Mouse (Mus musculus) stomach, postnatal 0 days (tissue): Measurements from ENCODE around the gene Fam151a. TPM values are rescaled to one million over a fixed set of nuclear protein-coding genes. Genes with fewer than 3 reads are reported as not detected.
A peak's percentile ranks its signal among the peaks of the same experiment; 100 is the strongest.
"Not testable (repeated sequence)": the region's sequence is repeated elsewhere in the genome, so short reads cannot be mapped to it uniquely, and the experiment has no call there.

Source experiments
- ATAC-seq: fragments of 200-750 bp; cut with Nextera tagmentation; 2 replicates; pipeline ENCODE4 v1.8.0; 2017; ENCODE audit not compliant: low FRiP score, low TSS enrichment
- DNase-seq: peaks from one replicate; pipeline ENCODE4 v3.0.0-alpha.2; 2016; ENCODE audit warnings: low spot score
- H3K27ac ChIP-seq: fragments of 300-500 bp; sonication (generic); replicated peaks from 2 replicates; pipeline ENCODE4 v1.5.1; 2014; ENCODE audit warnings: mild to moderate bottlenecking, control low read depth
- H3K27me3 ChIP-seq: fragments of 300-500 bp; sonication (generic); 2 replicates; pipeline ENCODE4 v1.6.1; 2014; ENCODE audit warnings: low read length; ENCODE audit not compliant: control insufficient read depth, insufficient read depth
- H3K36me3 ChIP-seq: fragments of 300-500 bp; sonication (generic); 2 replicates; pipeline ENCODE4 v1.6.1; 2014; ENCODE audit warnings: low read length, mixed read lengths; ENCODE audit not compliant: control insufficient read depth, insufficient read depth
- H3K4me1 ChIP-seq: fragments of 300-500 bp; sonication (generic); replicated peaks from 2 replicates; pipeline ENCODE4 v1.6.1; 2014; ENCODE audit warnings: antibody characterized with exemption; ENCODE audit not compliant: control insufficient read depth, insufficient read depth
- H3K4me2 ChIP-seq: fragments of 300-500 bp; sonication (generic); replicated peaks from 2 replicates; pipeline ENCODE4 v1.6.1; 2014; ENCODE audit warnings: low read depth, mild to moderate bottlenecking, control low read depth, moderate library complexity
- H3K4me3 ChIP-seq: fragments of 300-500 bp; sonication (generic); 2 replicates; pipeline ENCODE4 v1.5.1; 2014; ENCODE audit warnings: low read depth, low read length, control low read depth
- H3K9ac ChIP-seq: fragments of 300-500 bp; sonication (generic); 2 replicates; pipeline ENCODE4 v1.6.1; 2014; ENCODE audit warnings: mild to moderate bottlenecking, low read length, control low read depth, mixed read lengths
- H3K9me3 ChIP-seq: fragments of 300-500 bp; sonication (generic); 2 replicates; pipeline ENCODE4 v1.6.1; 2016; ENCODE audit warnings: low read length; ENCODE audit not compliant: control insufficient read depth
- CTCF ChIP-seq: IDR thresholded peaks from 2 replicates; pipeline ENCODE4 v1.5.1; 2016; ENCODE audit warnings: antibody characterized with exemption, low read depth, mild to moderate bottlenecking, moderate library complexity
- EP300 ChIP-seq: optimal IDR thresholded peaks from 2 replicates; pipeline ENCODE3; 2016; ENCODE audit warnings: antibody characterized with exemption
- WGBS: fragments of 180-500 bp; shearing (Covaris S2); extraction: QIAGEN DNeasy Blood & Tissue Kit; methylation state at CpG from one replicate; pipeline ENCODE4 v1.1.7; 2014; 5-methylcytosine and 5-hydroxymethylcytosine counted together
- polyA plus RNA-seq: library from polyadenylated mRNA; unstranded; fragments of >200 nt; fragmentation: Nextera tagmentation; extraction: Ambion mirVana; gene quantifications from 2 replicates; pipeline ENCODE4 v1.2.1, GENCODE M21; 2015

Fam151a gene
- polyA plus RNA-seq, 1 experiment from 2014 or later, result 0.41 TPM

GRCm38 (mm10) chr4:106792276-106792675 lies 58.6 kb downstream of the Fam151a start:
- no peaks in the 10 kb centered on the region for H3K9me3 ChIP-seq
- DNase-seq (no peak), ATAC-seq (no peak)
- H3K36me3 ChIP-seq, result no peaks in the 10 kb centered on the region
- no peak overlapping the region for H3K4me3 ChIP-seq
- H3K27me3 ChIP-seq, result no peaks in the 10 kb centered on the region
- H3K27ac ChIP-seq, result no peak overlapping the region
- no peak overlapping the region for H3K4me2 ChIP-seq
- TF ChIP-seq EP300, result no peak
- no peak for TF ChIP-seq CTCF
- H3K9ac ChIP-seq, result no peak overlapping the region
- no peaks in the 10 kb centered on the region for H3K4me1 ChIP-seq

- WGBS, result 93% methylated on average over 9 of the region's 9 CpGs
- not testable (repeated sequence) for H3K27ac ChIP-seq, H3K4me2 ChIP-seq, H3K4me1 ChIP-seq, H3K9ac ChIP-seq, H3K4me3 ChIP-seq, ATAC-seq, H3K36me3 ChIP-seq, H3K9me3 ChIP-seq, DNase-seq, H3K27me3 ChIP-seq
- 0 out of 2 replicates have a peak, but pooled peaks have one; percentile 9 for TF ChIP-seq CTCF
Observed at GRCm38 (mm10) chr4:106793826-106794225, 60.1 kb downstream of the Fam151a start.

GRCm38 (mm10) chr4:106794247-106794646 lies 60.6 kb downstream of the Fam151a start:
- Histone ChIP-seq H3K4me2 (no peak overlapping the region), H3K4me3 (no peak overlapping the region), H3K27me3 (no peaks in the 10 kb centered on the region), H3K4me1 (no peaks in the 10 kb centered on the region), H3K27ac (no peak overlapping the region), H3K9ac (no peak overlapping the region), H3K9me3 (no peaks in the 10 kb centered on the region), H3K36me3 (no peaks in the 10 kb centered on the region)
- no peak for TF ChIP-seq EP300
- TF ChIP-seq CTCF, result no peak
- 83% methylated on average over 7 of the region's 7 CpGs for WGBS
- DNase-seq (no peak), ATAC-seq (no peak)

- Histone ChIP-seq H3K9me3 (no peaks in the 10 kb centered on the region), H3K27me3 (no peaks in the 10 kb centered on the region), H3K36me3 (no peaks in the 10 kb centered on the region), H3K4me2 (no peak overlapping the region), H3K4me3 (no peak overlapping the region), H3K27ac (no peak overlapping the region), H3K4me1 (0 out of 2 replicates have a peak, but pooled peaks cover 5% of the 10 kb centered on the region), H3K9ac (no peak overlapping the region)
- no peak for TF ChIP-seq EP300
- WGBS, result 92% methylated on average over 2 of the region's 2 CpGs
- DNase-seq (no peak), ATAC-seq (no peak)
Observed at GRCm38 (mm10) chr4:106795289-106795688, 61.6 kb downstream of the Fam151a start.

Other genes starting within 250 kb of the Fam151a start
- gene Bsnd, start 241.6 kb upstream of the Fam151a start, polyA plus RNA-seq, result 0.35 and 0.38 TPM in 2 replicates
- 4.7 and 7.1 TPM in 2 replicates for gene Dhcr24, start 172.9 kb upstream of the Fam151a start, polyA plus RNA-seq
- 0.08 TPM in 1 of 2 replicates, not detected in the other for gene Lexm, start 116.6 kb upstream of the Fam151a start, polyA plus RNA-seq
- gene Ttc22, start 111.5 kb upstream of the Fam151a start, polyA plus RNA-seq, result 26.9 and 28.2 TPM in 2 replicates
- 5.9 and 7.3 TPM in 2 replicates for gene Pars2, start 82.8 kb upstream of the Fam151a start, polyA plus RNA-seq
- gene Ttc4, start 54.9 kb upstream of the Fam151a start, polyA plus RNA-seq, result 25.5 and 27.8 TPM in 2 replicates
- 0.05 and 0.15 TPM in 2 replicates for gene Mroh7, start 3.0 kb upstream of the Fam151a start, polyA plus RNA-seq
- 2.8 and 3.1 TPM in 2 replicates for gene Acot11, start 71.1 kb downstream of the Fam151a start, polyA plus RNA-seq
- gene Ssbp3, start 176.8 kb downstream of the Fam151a start, polyA plus RNA-seq, result 39.3 and 50.0 TPM in 2 replicates